Mouse (Mus musculus) spleen, adult 2 months (tissue): Measurements from ENCODE around the gene Rgr. TPM values are rescaled to one million over a fixed set of nuclear protein-coding genes. Genes with fewer than 3 reads are reported as not detected.
"Not testable (repeated sequence)": the region's sequence is repeated elsewhere in the genome, so short reads cannot be mapped to it uniquely, and the experiment has no call there.

Experiments
- DNase-seq, 2 experiments: peaks; one replicate each; pipeline versions ENCODE4 v3.0.0 to v3.0.0-alpha.2; 2012 to 2021; ENCODE audit warnings: low spot score in 2 of 2, low read depth in 1 of 2
- H3K27ac ChIP-seq: fragments of 200-500 bp; 2 replicates; pipeline ENCODE4 v1.5.1; 2012; ENCODE audit warnings: low read length, inconsistent platforms; ENCODE audit not compliant: insufficient read depth
- H3K27me3 ChIP-seq: fragments of 200-500 bp; 2 replicates; pipeline ENCODE4 v1.6.1; 2012; ENCODE audit warnings: mild to moderate bottlenecking, moderate library complexity, low read length, inconsistent platforms; ENCODE audit not compliant: control insufficient read depth, insufficient read depth
- H3K36me3 ChIP-seq: fragments of 200-500 bp; 2 replicates; pipeline ENCODE4 v1.6.1; 2012; ENCODE audit warnings: mild to moderate bottlenecking, low read length, inconsistent platforms; ENCODE audit not compliant: control insufficient read depth, insufficient read depth
- H3K4me1 ChIP-seq: fragments of 200-500 bp; 2 replicates; pipeline ENCODE4 v1.6.1; 2011; ENCODE audit warnings: inconsistent platforms; ENCODE audit not compliant: control insufficient read depth, insufficient read depth, insufficient read length
- H3K4me3 ChIP-seq: fragments of 200-500 bp; 2 replicates; pipeline ENCODE4 v1.5.1; 2011; ENCODE audit warnings: mild to moderate bottlenecking, inconsistent platforms; ENCODE audit not compliant: insufficient read depth, insufficient read length; ENCODE audit errors: extremely low read depth
- CTCF ChIP-seq: fragments of 200-500 bp; IDR thresholded peaks from 2 replicates; pipeline ENCODE4 v1.5.1; 2011; ENCODE audit warnings: mild to moderate bottlenecking, inconsistent platforms; ENCODE audit not compliant: insufficient read depth, insufficient read length, insufficient replicate concordance; ENCODE audit errors: extremely low read depth
- POLR2A ChIP-seq: fragments of 200-500 bp; IDR thresholded peaks from 2 replicates; pipeline ENCODE4 v1.6.1; 2011; ENCODE audit warnings: low read depth, low read length, inconsistent platforms
- WGBS: fragments of 180-500 bp; shearing (Covaris S2); methylation state at CpG from one replicate; pipeline ENCODE4 v1.1.7; 2018; 5-methylcytosine and 5-hydroxymethylcytosine counted together
- polyA plus RNA-seq: library from polyadenylated mRNA; depleted of rRNA; stranded (reverse); fragments of >200 nt; gene quantifications from 2 replicates; pipeline ENCODE4 v1.2.3, GENCODE M21; 2012; rRNA removed

The Rgr gene
- polyA plus RNA-seq, 1 experiment = 0.85 TPM

- H3K4me1 ChIP-seq = no peaks in the 10 kb centered on the region
- no peak for DNase-seq
- H3K36me3 ChIP-seq = no peaks in the 10 kb centered on the region
- TF ChIP-seq CTCF = no peak
- no peak for TF ChIP-seq POLR2A
- WGBS = 74% methylated on average over 8 of the region's 8 CpGs
- no peak overlapping the region for H3K4me3 ChIP-seq
- no peak overlapping the region for H3K27ac ChIP-seq
- H3K27me3 ChIP-seq = no peaks in the 10 kb centered on the region
Observed at GRCm38 (mm10) chr14:37003431-37004095, 45.2 kb downstream of the Rgr start.

DNA sequence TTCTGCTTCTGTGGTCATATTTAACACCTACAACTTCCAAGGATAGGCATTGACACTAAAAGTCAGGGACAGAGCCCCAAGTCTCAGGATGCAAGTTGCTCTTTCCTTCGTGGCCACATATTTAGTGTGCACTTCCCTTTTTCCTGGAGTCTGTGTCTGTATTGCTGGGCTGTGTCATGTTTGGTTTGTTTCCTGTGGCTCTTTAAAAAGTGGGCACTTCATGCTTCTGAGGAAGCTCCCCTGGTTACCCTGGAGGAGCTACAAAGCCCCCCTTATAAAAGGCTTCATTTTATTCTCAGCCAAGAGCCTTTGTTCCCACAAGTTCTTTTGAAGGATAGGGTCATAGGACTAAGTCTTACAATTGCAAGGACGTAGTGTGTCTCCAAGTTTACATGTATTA, 45.9 kb downstream of the Rgr start:
- Histone ChIP-seq H3K27me3 (no peaks in the 10 kb centered on the region), H3K4me3 (no peak overlapping the region), H3K4me1 (no peaks in the 10 kb centered on the region), H3K27ac (no peak overlapping the region), H3K36me3 (no peaks in the 10 kb centered on the region)
- TF ChIP-seq CTCF (no peak), POLR2A (no peak)
- WGBS = 43% methylated on average over 2 of the region's 2 CpGs
- no peak for DNase-seq

DNA sequence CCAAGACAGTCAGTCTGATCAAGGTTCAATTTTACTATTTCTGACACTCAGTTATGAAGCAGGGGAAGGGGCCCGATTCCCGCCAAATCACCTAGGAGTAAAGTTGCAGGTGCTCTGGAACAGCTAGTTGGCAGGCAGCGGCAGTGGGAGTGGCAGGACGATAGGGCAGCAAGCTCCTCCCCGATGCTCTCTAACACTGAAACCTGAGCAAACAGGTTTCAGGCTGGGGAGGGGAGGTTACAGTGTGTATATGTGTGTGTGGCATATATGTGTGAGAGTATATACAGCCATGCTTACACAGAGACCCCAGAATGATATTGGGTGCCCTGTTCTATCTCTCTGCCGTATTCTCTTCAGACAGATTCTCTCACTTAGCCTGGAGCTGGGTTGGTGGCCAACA, 48.0 kb downstream of the Rgr start:
- not testable (repeated sequence) for H3K36me3 ChIP-seq, H3K27ac ChIP-seq, H3K4me1 ChIP-seq, H3K4me3 ChIP-seq, DNase-seq, H3K27me3 ChIP-seq
- 82% methylated on average over 6 of the region's 6 CpGs for WGBS

GRCm38 (mm10) chr14:36989784-36990183, 59.0 kb downstream of the Rgr start:
- DNase-seq = no peak
- no peak for TF ChIP-seq CTCF
- TF ChIP-seq POLR2A = no peak
- no peaks in the 10 kb centered on the region for H3K4me1 ChIP-seq
- H3K36me3 ChIP-seq = no peaks in the 10 kb centered on the region
- no peak overlapping the region for H3K27ac ChIP-seq
- no peaks in the 10 kb centered on the region for H3K27me3 ChIP-seq
- no peak overlapping the region for H3K4me3 ChIP-seq

DNA sequence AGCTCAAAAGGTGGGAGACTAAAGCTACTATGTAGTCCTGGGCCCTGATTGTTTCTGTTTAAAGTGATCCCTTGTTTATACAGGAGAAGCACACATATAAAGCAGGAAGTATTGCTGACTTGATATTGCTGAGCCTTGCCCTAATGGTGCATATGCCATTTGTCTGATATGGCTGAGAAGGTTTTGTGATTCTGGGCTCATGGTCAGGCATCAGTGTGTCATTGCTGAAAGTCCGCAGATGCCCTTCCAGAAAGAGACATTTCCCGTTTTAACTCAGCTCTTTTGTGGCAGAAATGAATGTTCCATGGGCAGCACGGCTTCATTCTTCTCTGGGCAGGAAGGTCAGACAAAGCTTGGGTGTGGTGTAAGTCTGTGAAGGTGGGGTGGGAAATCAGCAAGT, 63.1 kb downstream of the Rgr start:
- TF ChIP-seq CTCF = no peak
- no peak for TF ChIP-seq POLR2A
- H3K27ac ChIP-seq = no peak overlapping the region
- 72% methylated on average over 3 of the region's 3 CpGs for WGBS
- DNase-seq = no peak
- no peak overlapping the region for H3K4me3 ChIP-seq
- no peaks in the 10 kb centered on the region for H3K4me1 ChIP-seq
- H3K27me3 ChIP-seq = no peaks in the 10 kb centered on the region
- no peaks in the 10 kb centered on the region for H3K36me3 ChIP-seq

Other genes starting within 250 kb of the Rgr start
- 5.9 and 6.4 TPM in 2 replicates for gene Ccser2, start 80.2 kb downstream of the Rgr start, polyA plus RNA-seq
- gene Lrit1, start 5.9 kb upstream of the Rgr start, polyA plus RNA-seq = 0.02 and 0.04 TPM in 2 replicates
- not detected in 2 replicates for gene Lrit2, start 19.0 kb upstream of the Rgr start, polyA plus RNA-seq
- gene Cdhr1, start 49.4 kb upstream of the Rgr start, polyA plus RNA-seq = 0.55 and 0.60 TPM in 2 replicates
- gene 2610528A11Rik, start 65.1 kb upstream of the Rgr start, polyA plus RNA-seq = 2.9 and 3.9 TPM in 2 replicates
- 58.1 and 60.0 TPM in 2 replicates for gene Ghitm, start 86.3 kb upstream of the Rgr start, polyA plus RNA-seq